Mouse (Mus musculus) embryo, embryonic 11.5 days (tissue): ENCODE measurements around the gene Bend5.

Source experiments
- DNase-seq: peaks from one replicate; pipeline ENCODE4 v3.0.0-alpha.2; 2012; ENCODE audit warnings: low read depth, low spot score

The Bend5 gene

DNA sequence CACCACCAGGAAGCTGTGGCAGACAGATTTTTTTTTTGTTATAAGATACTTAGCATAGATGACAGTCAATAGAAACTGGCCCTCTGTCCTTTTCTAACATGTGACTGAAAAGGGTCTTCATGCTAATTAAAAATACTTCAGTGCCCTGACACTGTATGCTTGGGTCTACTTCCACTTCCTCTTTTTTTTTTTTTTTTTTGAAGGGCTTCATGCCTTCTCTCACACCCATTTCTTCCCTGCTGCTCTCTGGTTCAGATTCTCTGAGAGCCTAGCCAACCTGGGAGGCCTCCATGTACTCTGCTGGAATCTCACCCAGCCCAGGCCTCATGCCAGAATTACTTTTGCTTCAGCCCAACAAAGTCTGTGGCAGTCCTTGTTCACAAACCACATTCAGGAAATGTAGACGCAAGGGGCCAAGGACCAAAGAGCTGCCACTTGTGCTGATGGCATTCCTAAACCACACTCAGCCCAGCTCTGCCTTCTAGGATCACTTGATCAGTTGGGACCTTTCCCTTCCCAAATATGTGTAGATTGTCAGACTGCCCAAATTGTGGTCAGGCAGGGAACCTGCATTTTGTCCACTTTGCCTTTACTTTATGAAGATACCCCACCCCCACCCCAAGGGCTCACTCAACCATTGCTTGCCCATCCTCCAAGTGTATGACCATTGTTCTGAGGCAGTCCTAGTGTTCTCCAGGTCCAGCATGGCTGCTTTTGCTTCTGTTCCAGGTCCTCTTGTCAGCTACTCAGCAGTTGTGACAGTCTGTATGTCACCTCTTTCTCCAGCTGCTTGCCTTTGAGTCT is 27.8 kb downstream of the Bend5 start:
- DNase-seq = no peak

DNA sequence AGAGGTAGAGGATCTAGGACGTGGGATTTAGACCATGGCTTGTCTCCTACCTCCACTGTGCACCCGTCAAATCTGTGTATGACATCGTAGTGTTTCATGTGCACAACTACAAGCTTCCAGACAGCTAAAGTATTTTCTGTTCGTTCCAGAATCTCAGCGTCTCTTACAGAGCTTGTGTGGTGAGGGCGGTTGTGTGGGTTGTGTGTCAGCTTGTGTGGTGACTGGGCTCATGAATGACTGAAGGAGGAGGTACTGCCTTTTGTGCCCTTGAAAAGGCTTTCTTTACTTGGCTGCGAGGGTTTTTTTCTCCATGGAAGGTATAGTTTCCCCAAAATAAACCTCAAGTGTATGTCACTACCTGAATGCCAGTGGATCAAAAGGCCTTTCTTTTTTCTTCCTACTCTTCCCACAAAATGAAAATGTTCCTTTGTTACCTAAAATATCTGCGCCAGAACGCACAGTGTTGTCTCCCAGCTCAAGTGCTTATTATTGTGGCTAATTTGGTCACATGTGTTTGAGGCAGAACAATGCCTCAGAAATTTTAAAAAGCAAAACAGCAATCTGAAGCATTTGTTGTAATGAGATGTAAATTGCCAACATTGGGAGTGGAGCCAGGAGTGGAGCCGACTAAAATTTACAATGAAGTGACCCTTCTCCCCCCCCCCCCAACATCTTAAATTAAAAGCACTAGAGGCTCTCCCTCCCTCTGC is 29.3 kb downstream of the Bend5 start:
- DNase-seq = no peak

DNA sequence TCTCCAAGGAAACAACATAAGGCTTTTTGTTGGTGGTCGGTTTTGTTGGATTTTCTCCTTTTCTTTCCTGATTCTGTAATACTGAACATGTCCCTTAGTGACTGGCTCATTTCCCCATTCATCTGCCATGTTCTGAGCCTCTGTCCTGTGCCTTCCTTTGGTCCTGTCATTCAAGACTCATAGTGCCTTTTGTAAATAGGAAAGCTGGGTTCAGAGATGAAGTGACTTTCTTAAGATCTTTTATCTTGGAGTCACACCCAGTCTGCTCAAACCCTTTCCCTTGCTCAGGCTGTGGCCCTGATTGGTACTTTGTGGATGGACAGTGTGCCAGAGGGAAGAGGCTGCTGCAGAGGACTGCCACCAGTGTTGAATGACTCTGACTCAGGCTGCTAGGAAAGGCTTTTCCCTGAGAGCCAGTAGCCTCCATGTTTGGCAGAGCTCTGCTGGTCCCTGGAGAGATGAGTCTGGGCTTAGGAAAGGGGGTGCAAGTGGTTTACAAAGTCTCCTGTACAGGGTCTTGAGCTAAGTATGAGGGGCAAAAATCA is 29.9 kb downstream of the Bend5 start:
- DNase-seq = no peak

DNA sequence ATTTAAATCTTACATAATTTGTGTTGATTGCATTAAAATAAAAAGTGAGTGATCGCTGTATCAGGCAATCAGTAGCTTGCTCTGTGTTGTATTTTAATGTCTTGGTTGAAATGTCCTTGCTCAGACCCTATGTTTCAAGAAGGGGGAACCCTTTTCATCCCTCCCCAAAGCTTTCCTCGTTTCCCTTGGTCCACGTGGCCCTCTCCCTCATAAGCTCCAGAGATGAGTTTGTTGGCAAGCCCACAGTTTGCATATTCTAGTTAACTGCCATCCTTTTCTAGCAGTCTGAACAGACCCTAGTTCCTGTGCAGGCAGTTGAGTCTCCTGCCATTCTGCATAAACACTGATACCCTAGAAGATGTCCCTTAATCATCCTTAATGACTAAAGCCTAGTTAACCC is 33.1 kb downstream of the Bend5 start:
- no peak for DNase-seq

DNA sequence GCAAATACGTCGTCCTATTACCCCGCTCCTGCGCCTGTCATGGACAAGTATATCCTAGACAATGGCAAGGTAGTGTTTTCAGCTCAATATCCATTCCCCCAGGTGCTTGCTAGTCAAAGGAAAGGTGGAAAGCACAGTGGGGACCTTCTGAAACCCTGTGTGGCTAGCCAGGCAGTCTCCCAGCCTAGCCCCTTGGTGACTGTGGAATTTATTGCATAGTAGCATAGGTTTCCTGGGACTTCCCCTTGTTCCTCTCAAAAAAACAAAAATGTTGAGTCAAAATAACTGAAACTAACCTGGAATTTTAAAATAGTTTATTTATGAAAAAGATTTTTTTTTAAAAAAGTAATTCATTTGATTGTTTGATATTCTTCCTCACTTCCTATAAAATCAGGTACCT is 33.8 kb downstream of the Bend5 start:
- DNase-seq = no peak

DNA sequence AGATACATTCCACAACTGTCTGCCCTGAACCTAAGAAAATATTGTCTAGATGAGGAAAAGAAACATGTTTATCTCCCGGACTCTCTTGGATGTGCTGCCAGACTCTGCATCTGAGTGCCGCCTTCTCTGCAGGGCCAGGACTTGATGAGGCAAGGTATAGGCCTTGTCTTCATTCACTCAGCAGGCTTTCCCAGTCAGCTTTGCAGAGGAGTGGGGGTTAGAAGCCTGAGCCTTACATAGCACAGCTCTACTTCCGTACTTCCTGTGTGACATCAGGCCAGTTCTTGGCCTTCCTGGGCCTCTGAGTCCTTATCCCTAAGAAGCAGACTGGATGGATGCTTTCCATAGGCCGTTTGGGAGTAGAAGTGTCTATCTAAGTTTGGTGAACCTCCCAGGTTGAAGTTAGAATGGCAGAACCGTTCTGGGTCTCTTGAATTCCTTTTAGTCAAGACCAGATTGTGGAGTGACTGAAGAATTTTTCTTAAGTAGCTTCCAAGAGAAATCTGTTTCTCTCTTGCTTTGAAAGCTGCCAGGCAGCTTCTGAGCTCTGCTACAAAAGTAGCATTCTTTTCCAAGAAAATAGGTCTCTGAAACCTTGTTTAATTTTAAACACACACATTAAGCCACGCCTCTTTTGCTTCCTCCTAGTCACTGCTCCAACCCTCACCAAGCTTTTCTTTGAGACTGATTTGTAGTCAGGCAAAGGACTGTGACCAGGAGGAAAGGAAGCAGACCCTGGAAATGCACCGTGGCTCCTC is 34.8 kb downstream of the Bend5 start:
- no peak for DNase-seq

DNA sequence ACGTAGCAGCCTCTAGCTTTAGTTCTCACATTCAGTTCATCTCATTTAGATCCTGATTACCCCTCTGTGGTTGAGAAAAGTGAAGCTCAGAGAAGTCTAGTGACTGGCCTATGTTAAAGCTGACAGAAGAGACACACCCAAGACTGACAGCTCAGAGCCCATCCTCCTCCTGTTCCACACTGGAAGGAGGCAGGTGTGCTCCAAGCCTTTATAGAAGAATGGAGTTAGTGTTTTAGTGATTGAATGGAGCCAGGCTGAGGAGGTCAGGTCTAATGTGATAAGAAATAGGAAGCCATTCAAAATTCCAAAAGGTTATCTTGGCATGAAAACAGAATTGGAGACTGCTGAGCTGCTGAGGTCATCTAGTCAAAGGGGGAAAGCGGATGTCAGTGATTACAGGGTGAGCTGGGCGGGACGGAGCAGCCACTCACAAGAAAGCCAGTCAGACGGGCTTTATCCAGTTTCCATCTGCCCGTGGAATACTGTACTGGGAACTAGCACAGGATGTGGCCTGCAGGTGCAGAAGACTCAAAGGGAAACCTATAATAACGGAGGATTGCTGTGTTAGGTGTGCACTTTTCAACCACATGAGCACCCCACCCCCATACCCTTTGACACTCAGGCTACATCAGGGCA is 36.6 kb downstream of the Bend5 start:
- DNase-seq = no peak

DNA sequence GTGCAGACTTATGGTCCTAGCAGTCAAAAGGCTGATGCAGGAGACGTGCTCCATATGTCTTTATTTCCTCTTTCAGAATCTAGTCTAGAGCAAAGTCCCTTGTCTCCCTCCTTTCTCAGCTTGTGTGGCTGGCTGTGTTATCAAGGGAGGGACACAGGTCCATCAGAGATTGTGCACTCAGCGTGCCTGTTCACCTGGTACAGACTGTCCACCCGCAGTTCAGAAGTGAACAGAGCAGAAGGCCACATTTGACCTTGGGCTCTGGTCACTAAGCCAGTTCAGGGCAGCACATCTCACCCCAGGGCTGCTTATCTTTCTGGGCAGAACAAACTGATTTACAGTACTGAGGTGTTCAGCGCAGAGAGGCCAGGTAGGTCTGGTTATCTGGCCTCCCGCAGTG is 37.4 kb downstream of the Bend5 start:
- DNase-seq = no peak

DNA sequence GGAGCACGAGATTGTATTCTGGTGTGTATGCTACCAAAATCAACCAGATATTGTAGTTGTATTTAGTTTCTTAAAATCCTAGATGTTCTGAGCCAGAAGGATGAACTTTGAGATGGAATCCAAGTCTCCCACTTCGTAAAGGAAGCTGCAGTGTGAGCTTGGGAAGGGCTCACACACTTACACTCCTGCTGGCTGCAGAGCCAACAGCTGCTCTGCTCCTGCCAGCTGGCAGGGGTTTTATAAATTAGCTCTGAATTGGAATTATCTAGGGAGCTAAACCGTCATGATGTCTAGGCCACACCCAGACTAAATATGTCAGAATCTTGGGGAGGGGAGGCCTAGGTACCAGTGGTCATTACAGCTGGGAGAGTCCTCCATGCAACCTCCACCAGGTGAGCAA is 38.5 kb downstream of the Bend5 start:
- DNase-seq = no peak

DNA sequence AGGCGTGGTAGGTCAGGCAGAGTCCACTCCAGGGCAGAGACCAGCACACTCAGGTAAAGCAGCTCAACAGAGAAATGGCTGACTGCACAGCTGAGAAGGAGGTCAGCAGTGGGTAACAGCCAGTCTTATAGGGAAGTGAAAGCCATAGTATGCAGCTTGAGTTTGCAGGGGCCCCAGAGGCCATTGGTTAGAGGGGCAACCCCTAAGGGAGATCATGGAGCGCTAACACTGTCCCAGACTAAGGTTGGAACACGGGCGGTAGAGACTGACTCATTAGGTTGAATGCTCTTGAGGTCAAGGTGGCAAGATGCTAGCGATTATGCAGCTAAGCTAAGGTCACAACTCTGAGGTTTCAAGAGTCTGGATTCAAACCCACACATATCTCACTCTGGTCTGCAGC is 40.8 kb downstream of the Bend5 start:
- no peak for DNase-seq

DNA sequence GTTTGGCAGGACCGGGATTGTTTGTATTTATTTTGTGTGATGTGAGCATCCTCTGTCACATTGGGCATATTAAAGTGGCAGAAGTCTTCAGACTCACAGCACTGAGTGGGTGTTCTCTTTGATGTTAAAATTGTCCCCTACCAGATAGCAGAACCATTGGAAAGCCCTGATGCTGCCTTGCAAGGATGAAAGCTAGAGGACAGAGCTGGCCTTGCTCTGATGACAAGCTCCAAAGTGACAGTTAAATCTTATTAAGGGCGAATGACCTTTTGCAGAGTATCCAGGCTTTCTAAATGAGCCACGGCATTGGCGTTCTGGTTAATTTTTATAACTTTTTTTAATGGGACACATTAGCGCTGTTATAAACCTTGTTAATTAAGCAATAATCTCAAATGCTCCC is 42.8 kb downstream of the Bend5 start:
- no peak for DNase-seq

DNA sequence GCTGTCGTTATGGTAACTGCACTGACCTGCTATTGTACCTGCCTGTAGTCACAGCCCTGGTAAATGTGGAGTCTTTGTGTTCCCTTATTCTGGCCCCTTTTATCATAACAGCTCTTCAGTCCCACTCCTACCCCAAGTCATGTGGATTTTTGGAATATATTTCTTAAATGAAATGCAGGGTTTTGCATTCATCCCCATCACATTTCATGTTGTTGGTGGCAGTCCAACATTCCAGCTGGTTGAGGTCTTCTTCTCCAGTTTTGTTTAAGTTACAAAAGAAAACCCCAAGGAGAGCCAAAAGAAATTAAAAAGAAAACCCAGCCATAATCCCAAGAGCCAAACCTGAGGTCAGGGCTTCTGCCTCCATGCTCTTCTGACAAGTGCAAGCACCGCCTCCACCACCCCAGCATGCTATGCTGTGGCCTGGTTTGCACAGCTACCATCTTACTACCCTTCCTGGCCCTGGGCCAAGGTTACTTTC is 52.5 kb downstream of the Bend5 start:
- DNase-seq = no peak

DNA sequence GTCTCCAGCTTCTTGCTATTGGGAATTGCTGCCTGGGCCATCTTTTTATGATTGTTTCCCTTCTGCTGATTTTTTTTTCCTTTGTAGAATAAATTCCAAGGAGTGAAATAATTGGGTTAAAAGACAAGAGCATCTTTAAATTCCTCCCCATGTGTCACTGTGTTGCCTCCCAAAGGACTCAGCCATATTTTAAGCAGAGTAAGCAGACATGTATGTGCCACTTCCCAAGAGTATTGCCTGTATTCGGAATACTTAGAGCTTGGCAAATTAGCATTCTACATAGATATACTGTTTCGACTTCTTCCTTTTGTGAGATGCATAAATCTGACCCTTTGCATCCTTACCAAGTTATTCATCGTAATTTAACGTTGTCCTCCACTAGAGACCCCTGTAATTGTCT is 53.0 kb downstream of the Bend5 start:
- no peak for DNase-seq

DNA sequence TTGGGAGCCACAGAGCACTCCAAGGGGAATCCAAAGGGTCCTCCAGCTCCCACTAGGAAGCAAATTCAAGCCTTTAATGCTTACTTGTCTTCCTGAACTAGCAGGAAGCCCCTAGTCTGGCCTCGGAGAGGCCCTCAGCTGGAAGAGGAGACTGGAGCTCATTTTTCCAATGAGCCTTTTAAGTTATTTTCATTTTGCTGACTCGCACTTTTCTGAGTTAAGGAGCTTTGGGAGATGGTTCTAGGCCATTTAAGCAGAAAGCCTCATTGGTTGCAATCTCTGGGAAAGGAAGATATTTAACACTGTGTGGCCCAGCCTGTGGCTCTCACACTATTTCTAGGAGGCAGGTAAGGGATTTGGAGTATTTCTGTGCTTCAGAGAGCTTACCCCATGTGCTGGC is 55.0 kb downstream of the Bend5 start:
- no peak for DNase-seq

DNA sequence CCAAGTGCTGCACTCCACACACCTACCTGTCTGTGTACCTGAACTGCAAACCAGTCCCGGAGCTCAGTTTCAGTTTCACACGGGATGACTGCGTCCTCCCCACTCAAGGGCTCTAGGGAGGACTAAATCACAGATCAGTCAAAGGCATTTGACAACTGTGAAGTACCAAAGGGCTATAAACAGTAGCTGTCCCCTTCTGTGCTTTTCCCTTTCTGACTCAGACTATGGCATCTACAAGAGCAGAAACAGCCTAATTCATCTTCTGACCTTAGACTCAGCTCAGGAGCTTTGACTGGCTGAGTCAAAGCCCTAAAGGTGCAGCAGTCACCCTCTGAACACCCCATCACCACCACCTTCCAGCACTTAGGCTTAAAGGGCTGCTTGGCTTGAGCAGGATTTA is 56.9 kb downstream of the Bend5 start:
- DNase-seq = no peak

DNA sequence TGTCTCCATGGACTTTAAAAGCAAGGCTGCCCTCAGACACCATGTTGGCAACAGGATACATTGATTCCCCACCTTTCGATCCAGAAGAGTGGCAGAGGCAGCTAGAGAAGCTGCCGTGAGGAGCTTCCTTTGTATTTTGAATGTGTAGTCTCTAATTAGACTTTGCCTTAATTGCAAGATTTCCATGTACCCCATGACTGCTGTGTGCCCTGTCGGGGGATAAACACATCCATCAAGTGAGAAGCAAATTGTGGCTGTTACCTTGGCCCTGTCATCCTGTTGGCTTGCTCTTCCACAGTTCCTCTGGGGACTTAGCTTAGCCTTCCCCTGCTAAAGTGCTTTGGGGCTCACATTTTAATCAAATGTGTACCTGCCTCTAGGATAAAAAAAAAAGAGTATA is 57.7 kb downstream of the Bend5 start:
- no peak for DNase-seq

DNA sequence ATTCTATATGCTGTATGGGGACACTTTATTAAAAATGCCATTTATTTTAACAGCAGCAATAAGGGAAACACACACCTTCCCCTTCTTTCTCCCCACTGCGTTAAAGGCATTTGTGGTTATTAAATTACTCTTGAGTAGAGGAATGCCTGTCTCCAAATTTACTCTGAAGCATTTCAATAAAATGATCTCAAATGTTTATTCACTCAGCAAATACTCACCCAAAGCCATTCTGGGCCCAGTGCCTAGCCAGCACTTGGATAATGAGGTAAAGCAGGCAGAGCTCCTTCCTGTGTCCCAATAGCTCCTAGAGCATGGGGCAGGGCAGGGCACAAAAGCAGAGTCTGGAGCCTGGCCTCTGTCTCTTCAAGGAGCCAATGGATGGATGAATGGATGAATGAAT is 58.2 kb downstream of the Bend5 start:
- no peak for DNase-seq

DNA sequence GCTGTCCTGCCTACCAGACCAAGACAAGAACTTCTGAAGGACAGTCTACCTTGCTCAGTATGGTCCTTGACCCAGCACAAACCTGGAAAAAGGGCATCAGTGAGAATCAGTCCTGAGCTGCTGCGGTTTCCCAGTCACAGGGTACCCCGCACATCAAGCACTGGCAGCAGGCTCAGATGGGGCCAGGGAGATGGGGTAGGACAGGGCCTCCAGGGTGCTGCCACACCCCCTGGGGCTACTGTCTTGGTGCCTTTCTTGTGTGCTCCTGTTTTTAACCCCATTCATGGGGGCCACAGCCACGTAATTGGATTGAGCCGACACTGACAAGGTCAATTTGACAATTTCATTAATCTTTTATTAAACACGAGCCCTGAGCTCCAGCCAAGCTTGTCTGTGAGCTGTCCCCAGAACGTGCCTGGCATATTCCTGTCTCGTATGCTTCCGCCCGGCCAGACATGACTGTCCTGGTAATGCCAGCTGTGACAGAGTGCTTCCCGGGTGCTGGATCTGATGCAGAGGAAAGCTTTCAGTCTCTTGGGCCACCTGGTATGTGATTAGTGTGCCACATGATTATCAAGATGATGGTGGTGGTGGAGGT is 60.7 kb downstream of the Bend5 start:
- no peak for DNase-seq

DNA sequence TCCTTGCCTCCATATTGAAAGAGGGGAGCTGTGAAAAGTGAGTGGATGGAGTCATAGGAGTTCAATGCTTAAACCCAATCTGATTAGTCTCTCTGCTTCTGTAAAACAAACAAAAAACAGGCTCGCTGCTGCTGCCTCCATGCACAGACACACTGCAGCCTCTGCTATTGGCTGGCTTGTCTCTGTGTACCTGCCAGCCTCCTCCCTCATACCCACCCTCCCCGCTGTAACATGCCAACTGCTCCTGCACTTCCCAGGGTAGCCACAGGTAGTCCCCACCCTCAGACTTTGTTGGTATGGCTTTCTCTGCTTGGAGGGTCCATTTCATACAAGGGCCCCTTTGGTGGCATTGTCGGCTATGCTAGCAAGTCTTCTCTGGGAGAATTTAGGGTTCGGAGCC is 62.7 kb downstream of the Bend5 start:
- no peak for DNase-seq

DNA sequence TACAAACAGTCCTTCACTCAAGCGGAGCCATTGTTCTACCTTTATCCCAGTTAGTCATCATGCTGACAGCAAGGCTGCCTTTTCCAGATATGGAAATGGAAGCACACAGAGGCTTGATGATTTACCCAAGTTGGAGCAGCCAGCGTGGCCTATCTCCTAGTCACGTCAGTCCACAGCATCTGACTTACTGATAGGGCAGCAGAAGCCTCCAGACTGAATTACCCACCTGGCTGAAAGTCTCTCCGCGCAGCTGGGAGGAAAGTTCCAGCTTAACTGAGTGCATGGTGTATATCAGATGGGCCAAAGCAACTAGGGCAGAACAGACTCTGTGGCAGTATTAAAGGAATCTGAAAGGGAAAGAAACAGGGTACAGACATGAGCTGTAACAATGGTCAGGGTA is 68.7 kb downstream of the Bend5 start:
- DNase-seq = no peak

DNA sequence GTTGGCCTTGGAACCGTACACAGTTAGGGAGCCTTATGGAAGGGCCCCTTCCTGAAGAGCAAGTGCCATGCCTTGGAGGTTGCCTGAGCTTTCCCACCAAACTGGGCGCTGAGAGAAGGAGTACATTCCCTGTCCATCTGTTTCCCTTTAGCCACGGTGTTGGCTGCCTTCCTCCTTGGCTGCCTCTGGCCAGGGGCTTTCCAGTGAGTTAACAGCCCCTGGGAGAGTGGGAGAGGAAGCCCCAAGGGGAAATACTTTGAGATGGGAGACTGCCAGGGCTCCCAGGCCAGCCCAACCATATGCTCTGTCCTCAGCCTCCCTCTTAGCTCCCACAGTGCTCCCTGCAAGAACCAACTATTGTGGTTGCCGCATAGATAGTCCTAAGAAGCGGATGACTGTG is 70.4 kb downstream of the Bend5 start:
- no peak for DNase-seq
